Mouse (Mus musculus): Measurements from ENCODE around the gene Eef1g.

- TF ChIP-seq CTCF (conservative IDR thresholded peaks at IDR 0.05; ENCODE audit: insufficient read depth, insufficient read length, low read depth, low read length) (no peak), POLR2A (IDR thresholded peaks at IDR 0.05; ENCODE audit: low read depth, low read length) (no peak)
These were observed 36.7 kb upstream of the Eef1g start for GRCm38 (mm10) chr19:8930117-8930516.

Measured in kidney, adult 2 months (tissue).